ENCODE assay signal across 7 mouse cellular contexts in genomic region chr9:60887389-60887811, GRCm38 (mm10).
A peak's percentile ranks its signal among the peaks of the same experiment; 100 is the strongest.
DNase-seq lines count a peak whose midpoint lies in the region; ATAC-seq and TF ChIP-seq lines count a peak whose summit lies in the region.

No protein-coding gene starts in this region.

- H3K36me3 ChIP-seq in limb, embryonic 11.5 days (ENCODE audit: control insufficient read depth, insufficient read depth, low read length) = no peaks in the 10 kb centered on the region
- H3K36me3 ChIP-seq in limb, embryonic 10.5 days = peaks cover 8% of the 10 kb centered on the region
- 0 out of 2 replicates have a peak, but pooled peaks cover 7% of the 10 kb centered on the region for H3K36me3 ChIP-seq in embryonic facial prominence, embryonic 15.5 days
- H3K36me3 ChIP-seq in hindbrain, postnatal 0 days (ENCODE audit: insufficient read depth, low read length) = no peaks in the 10 kb centered on the region

- 0 out of 2 replicates have a peak, but pooled peaks cover 2% of the 10 kb centered on the region for H3K4me1 ChIP-seq in limb, embryonic 11.5 days (ENCODE audit: control insufficient read depth, insufficient read depth, low read length)
- peaks cover 15% of the 10 kb centered on the region for H3K4me1 ChIP-seq in limb, embryonic 10.5 days
- peaks cover 13% of the 10 kb centered on the region for H3K4me1 ChIP-seq in embryonic facial prominence, embryonic 15.5 days
- H3K4me1 ChIP-seq in hindbrain, postnatal 0 days (ENCODE audit: insufficient read depth, low read length) = peaks cover 4% of the 10 kb centered on the region; the same call in 1 of the 2 replicates

- peak; percentile 67 for TF ChIP-seq CTCF in hindbrain, postnatal 0 days (IDR thresholded peaks at IDR 0.05; ENCODE audit: low read depth)

- ATAC-seq in limb, embryonic 11.5 days (ENCODE audit: insufficient number of reproducible peaks, low FRiP score, low TSS enrichment, low read depth) = no peak
- no peak for ATAC-seq in embryonic facial prominence, embryonic 15.5 days (ENCODE audit: insufficient number of reproducible peaks, low FRiP score, low TSS enrichment, low read depth)
- ATAC-seq in hindbrain, postnatal 0 days = peak; percentile 53; the same call in 1 of the 2 replicates

- H3K27me3 ChIP-seq in limb, embryonic 11.5 days (ENCODE audit: control insufficient read depth, insufficient read depth, low read length) = no peaks in the 10 kb centered on the region
- no peaks in the 10 kb centered on the region for H3K27me3 ChIP-seq in limb, embryonic 10.5 days (ENCODE audit: low read depth, poor library complexity, severe bottlenecking)
- no peaks in the 10 kb centered on the region for H3K27me3 ChIP-seq in embryonic facial prominence, embryonic 15.5 days
- H3K27me3 ChIP-seq in hindbrain, postnatal 0 days (ENCODE audit: insufficient read depth, low read length) = no peaks in the 10 kb centered on the region

- H3K4me3 ChIP-seq in limb, embryonic 11.5 days (ENCODE audit: low read depth, low read length) = no peak overlapping the region
- H3K4me3 ChIP-seq in limb, embryonic 10.5 days = no peak overlapping the region
- no peak overlapping the region for H3K4me3 ChIP-seq in embryonic facial prominence, embryonic 15.5 days (replicated peaks)
- no peak overlapping the region for H3K4me3 ChIP-seq in hindbrain, postnatal 0 days (ENCODE audit: low read length)

- H3K27ac ChIP-seq in limb, embryonic 11.5 days (replicated peaks; ENCODE audit: low read depth, low read length) = no peak overlapping the region
- no peak overlapping the region; the same call in 1 of the 2 replicates for H3K27ac ChIP-seq in limb, embryonic 10.5 days
- H3K27ac ChIP-seq in embryonic facial prominence, embryonic 15.5 days (replicated peaks) = 0 out of 2 replicates have a peak overlapping the region, but pooled peaks have one; percentile 3
- peak overlapping the region; percentile 36 for H3K27ac ChIP-seq in hindbrain, postnatal 0 days

- H3K9ac ChIP-seq in limb, embryonic 11.5 days (ENCODE audit: low read length) = no peak overlapping the region
- H3K9ac ChIP-seq in embryonic facial prominence, embryonic 15.5 days = no peak overlapping the region
- H3K9ac ChIP-seq in hindbrain, postnatal 0 days (replicated peaks; ENCODE audit: low read length) = no peak overlapping the region

- H3K9me3 ChIP-seq in limb, embryonic 11.5 days (ENCODE audit: control insufficient read depth, low read length) = no peaks in the 10 kb centered on the region
- no peaks in the 10 kb centered on the region for H3K9me3 ChIP-seq in limb, embryonic 10.5 days (replicated peaks)
- H3K9me3 ChIP-seq in embryonic facial prominence, embryonic 15.5 days (replicated peaks) = no peaks in the 10 kb centered on the region
- H3K9me3 ChIP-seq in hindbrain, postnatal 0 days (ENCODE audit: low read length) = 0 out of 2 replicates have a peak, but pooled peaks cover 3% of the 10 kb centered on the region

- H3K4me2 ChIP-seq in limb, embryonic 11.5 days (ENCODE audit: low read depth, severe bottlenecking) = no peak overlapping the region
- no peak overlapping the region for H3K4me2 ChIP-seq in embryonic facial prominence, embryonic 15.5 days (replicated peaks)
- H3K4me2 ChIP-seq in hindbrain, postnatal 0 days (ENCODE audit: low read depth, low read length) = no peak overlapping the region; the same call in 1 of the 2 replicates

- DNase-seq in limb, embryonic 11.5 days (ENCODE audit: low spot score) = peak; percentile 25
- no peak for DNase-seq in limb, embryonic 10.5 days (ENCODE audit: low spot score)
- DNase-seq in hindbrain, postnatal 0 days (ENCODE audit: low spot score) = peak; percentile 61
- DNase-seq in naive thymus-derived CD4-positive, alpha-beta T cell, adult 2 months (ENCODE audit: low read depth) = peak; percentile 3
- DNase-seq in c-Kit-positive CD71-positive TER-119-positive erythroid progenitor cells, embryonic 14.5 days (ENCODE audit: low spot score) = no peak
- DNase-seq in adrenal gland, adult 18-20 months (ENCODE audit: low spot score in 2 of 2) = no peak

- 67% methylated on average over 9 of the region's 9 CpGs for WGBS in limb, embryonic 11.5 days
- WGBS in limb, embryonic 10.5 days = 80% methylated on average over 9 of the region's 9 CpGs
- 56% methylated on average over 9 of the region's 9 CpGs for WGBS in embryonic facial prominence, embryonic 15.5 days
- 42% methylated on average over 9 of the region's 9 CpGs for WGBS in hindbrain, postnatal 0 days

Comparison
In these comparisons a context has a peak if more than half of its experiments do, and no peak if none do; other contexts are left out.
1. DNase-seq: peak in limb, embryonic 11.5 days (single experiment), hindbrain, postnatal 0 days (single experiment) and naive thymus-derived CD4-positive, alpha-beta T cell, adult 2 months (single experiment); none in limb, embryonic 10.5 days (single experiment), c-Kit-positive CD71-positive TER-119-positive erythroid progenitor cells, embryonic 14.5 days (single experiment) and adrenal gland, adult 18-20 months (0 of 2).
2. H3K27ac ChIP-seq: peak in embryonic facial prominence, embryonic 15.5 days (single experiment) and hindbrain, postnatal 0 days (single experiment); none in limb, embryonic 11.5 days (single experiment) and limb, embryonic 10.5 days (single experiment).